Mouse (Mus musculus) G1E (cell line): ENCODE data around the gene Wfikkn2.

Source experiments
- CTCF ChIP-seq: IDR thresholded peaks from 2 replicates; pipeline ENCODE4 v1.5.1; 2012; ENCODE audit warnings: low read depth, low read length, inconsistent platforms, mixed read lengths
- GATA1 ChIP-seq: IDR thresholded peaks from 2 replicates; pipeline ENCODE4 v1.6.1; 2012; ENCODE audit warnings: borderline replicate concordance, low read length, inconsistent platforms, mixed read lengths

- no peak for TF ChIP-seq CTCF
- no peak for TF ChIP-seq GATA1
Measured at GRCm38 (mm10) chr11:94253691-94254090, 7.9 kb upstream of the Wfikkn2 start.
